Mouse (Mus musculus): Measurements from ENCODE around the gene Gm43552. TPM values are rescaled to one million over a fixed set of nuclear protein-coding genes. Genes with fewer than 3 reads are reported as not detected.

The Gm43552 gene
- polyA plus RNA-seq, 2 experiments = not detected

GRCm38 (mm10) chr5:65459454-65459853 is 33.2 kb downstream of the Gm43552 start:
- Histone ChIP-seq H3K36me3 (replicated peaks; ENCODE audit: control insufficient read depth, insufficient read depth, low read depth) (no peaks in the 10 kb centered on the region), H3K27me3 (ENCODE audit: control insufficient read depth, insufficient read depth, low read length) (no peaks in the 10 kb centered on the region), H3K4me1 (replicated peaks; ENCODE audit: control insufficient read depth in 2 of 2, insufficient read depth in 2 of 2, low read length in 1 of 2) (no peaks in the 10 kb centered on the region), H3K4me3 (ENCODE audit: insufficient read depth in 1 of 2, low read depth in 2 of 2, low read length in 2 of 2) (no peak overlapping the region), H3K9me3 (ENCODE audit: control insufficient read depth, low read length) (no peaks in the 10 kb centered on the region), H3K27ac (no peak overlapping the region), H3K4me2 (ENCODE audit: low read depth) (no peak overlapping the region), H3K9ac (replicated peaks) (no peak overlapping the region)
- TF ChIP-seq EP300 (IDR thresholded peaks at IDR 0.05; ENCODE audit: low read depth) = no peak
- TF ChIP-seq CTCF (IDR thresholded peaks at IDR 0.05; ENCODE audit: low read depth) = no peak
- ATAC-seq (ENCODE audit: insufficient read depth) (no peak), DNase-seq (ENCODE audit: low read depth in 3 of 3, low spot score in 3 of 3) (no peak)
- WGBS (ENCODE audit: insufficient replicate concordance) = 78% methylated on average over 3 of the region's 3 CpGs

- no peak for TF ChIP-seq EP300 (IDR thresholded peaks at IDR 0.05; ENCODE audit: low read depth)
- no peak for TF ChIP-seq CTCF (IDR thresholded peaks at IDR 0.05; ENCODE audit: low read depth)
- no peak for DNase-seq (ENCODE audit: low read depth in 3 of 3, low spot score in 3 of 3)
- H3K4me3 ChIP-seq (ENCODE audit: insufficient read depth in 1 of 2, low read depth in 2 of 2, low read length in 2 of 2) = no peak overlapping the region
- H3K36me3 ChIP-seq (replicated peaks; ENCODE audit: control insufficient read depth, insufficient read depth, low read depth) = no peaks in the 10 kb centered on the region
- no peaks in the 10 kb centered on the region for H3K4me1 ChIP-seq (replicated peaks; ENCODE audit: control insufficient read depth in 2 of 2, insufficient read depth in 2 of 2, low read length in 1 of 2)
- no peaks in the 10 kb centered on the region for H3K27me3 ChIP-seq (ENCODE audit: control insufficient read depth, insufficient read depth, low read length)
- H3K4me2 ChIP-seq (ENCODE audit: low read depth) = no peak overlapping the region
- H3K9ac ChIP-seq (replicated peaks) = no peak overlapping the region
- no peak overlapping the region for H3K27ac ChIP-seq
- no peaks in the 10 kb centered on the region for H3K9me3 ChIP-seq (ENCODE audit: control insufficient read depth, low read length)
- ATAC-seq (ENCODE audit: insufficient read depth) = no peak
- 54% methylated on average over 5 of the region's 5 CpGs for WGBS (ENCODE audit: insufficient replicate concordance)
These were observed 34.8 kb downstream of the Gm43552 start for GRCm38 (mm10) chr5:65457846-65458245.

- DNase-seq (ENCODE audit: low read depth in 3 of 3, low spot score in 3 of 3) (no peak), ATAC-seq (ENCODE audit: insufficient read depth) (no peak)
These were observed 35.4 kb downstream of the Gm43552 start for GRCm38 (mm10) chr5:65457086-65457827.

GRCm38 (mm10) chr5:65454771-65455170 is 37.9 kb downstream of the Gm43552 start:
- DNase-seq (ENCODE audit: low read depth in 3 of 3, low spot score in 3 of 3) = no peak

More at GRCm38 (mm10) chr5:65457086-65457827, 35.4 kb downstream of the Gm43552 start:
- Histone ChIP-seq H3K4me1 (replicated peaks; ENCODE audit: control insufficient read depth in 2 of 2, insufficient read depth in 2 of 2, low read length in 1 of 2) (no peaks in the 10 kb centered on the region), H3K4me3 (ENCODE audit: insufficient read depth in 1 of 2, low read depth in 2 of 2, low read length in 2 of 2) (no peak overlapping the region), H3K9ac (replicated peaks) (no peak overlapping the region), H3K9me3 (ENCODE audit: control insufficient read depth, low read length) (no peaks in the 10 kb centered on the region), H3K4me2 (ENCODE audit: low read depth) (no peak overlapping the region), H3K27me3 (ENCODE audit: control insufficient read depth, insufficient read depth, low read length) (no peaks in the 10 kb centered on the region), H3K36me3 (replicated peaks; ENCODE audit: control insufficient read depth, insufficient read depth, low read depth) (no peaks in the 10 kb centered on the region), H3K27ac (no peak overlapping the region)
- 54% methylated on average over 7 of the region's 7 CpGs for WGBS (ENCODE audit: insufficient replicate concordance)
- TF ChIP-seq EP300 (IDR thresholded peaks at IDR 0.05; ENCODE audit: low read depth) (no peak), CTCF (IDR thresholded peaks at IDR 0.05; ENCODE audit: low read depth) (no peak)

GRCm38 (mm10) chr5:65448941-65449340 is 43.7 kb downstream of the Gm43552 start:
- no peaks in the 10 kb centered on the region for H3K9me3 ChIP-seq (ENCODE audit: control insufficient read depth, low read length)
- TF ChIP-seq EP300 (IDR thresholded peaks at IDR 0.05; ENCODE audit: low read depth) = no peak
- TF ChIP-seq CTCF (IDR thresholded peaks at IDR 0.05; ENCODE audit: low read depth) = no peak
- H3K9ac ChIP-seq (replicated peaks) = no peak overlapping the region
- ATAC-seq (ENCODE audit: insufficient read depth) (no peak), DNase-seq (ENCODE audit: low read depth in 3 of 3, low spot score in 3 of 3) (no peak)
- H3K4me1 ChIP-seq (replicated peaks; ENCODE audit: control insufficient read depth in 2 of 2, insufficient read depth in 2 of 2, low read length in 1 of 2) = 0 out of 4 replicates have a peak, but pooled peaks cover 0 to 3% of the 10 kb centered on the region in 2 experiments
- no peak overlapping the region for H3K27ac ChIP-seq
- no peak overlapping the region for H3K4me2 ChIP-seq (ENCODE audit: low read depth)
- WGBS (ENCODE audit: insufficient replicate concordance) = 69% methylated on average over 4 of the region's 4 CpGs
- no peak overlapping the region for H3K4me3 ChIP-seq (ENCODE audit: insufficient read depth in 1 of 2, low read depth in 2 of 2, low read length in 2 of 2)
- H3K36me3 ChIP-seq (replicated peaks; ENCODE audit: control insufficient read depth, insufficient read depth, low read depth) = no peaks in the 10 kb centered on the region
- H3K27me3 ChIP-seq (ENCODE audit: control insufficient read depth, insufficient read depth, low read length) = no peaks in the 10 kb centered on the region

More at GRCm38 (mm10) chr5:65454771-65455170, 37.9 kb downstream of the Gm43552 start:
- H3K4me3 ChIP-seq (ENCODE audit: insufficient read depth in 1 of 2, low read depth in 2 of 2, low read length in 2 of 2) = no peak overlapping the region
- no peaks in the 10 kb centered on the region for H3K9me3 ChIP-seq (ENCODE audit: control insufficient read depth, low read length)
- 40% methylated on average over 5 of the region's 5 CpGs for WGBS (ENCODE audit: insufficient replicate concordance)
- H3K27ac ChIP-seq = no peak overlapping the region
- H3K36me3 ChIP-seq (replicated peaks; ENCODE audit: control insufficient read depth, insufficient read depth, low read depth) = no peaks in the 10 kb centered on the region
- H3K4me2 ChIP-seq (ENCODE audit: low read depth) = no peak overlapping the region
- no peak for TF ChIP-seq CTCF (IDR thresholded peaks at IDR 0.05; ENCODE audit: low read depth)
- TF ChIP-seq EP300 (IDR thresholded peaks at IDR 0.05; ENCODE audit: low read depth) = no peak
- H3K4me1 ChIP-seq (replicated peaks; ENCODE audit: control insufficient read depth in 2 of 2, insufficient read depth in 2 of 2, low read length in 1 of 2) = no peaks in the 10 kb centered on the region
- H3K9ac ChIP-seq (replicated peaks) = no peak overlapping the region
- no peaks in the 10 kb centered on the region for H3K27me3 ChIP-seq (ENCODE audit: control insufficient read depth, insufficient read depth, low read length)
- no peak for ATAC-seq (ENCODE audit: insufficient read depth)
